Mouse (Mus musculus): ENCODE data around the gene Washc2. TPM values are rescaled to one million over a fixed set of nuclear protein-coding genes. Genes with fewer than 3 reads are reported as not detected.
"Not testable (repeated sequence)": the region's sequence is repeated elsewhere in the genome, so short reads cannot be mapped to it uniquely, and the experiment has no call there.

Washc2 gene
- total and polyA plus RNA-seq, 2 experiments from 2014 or later: 68.3 to 79.5 TPM

DNA sequence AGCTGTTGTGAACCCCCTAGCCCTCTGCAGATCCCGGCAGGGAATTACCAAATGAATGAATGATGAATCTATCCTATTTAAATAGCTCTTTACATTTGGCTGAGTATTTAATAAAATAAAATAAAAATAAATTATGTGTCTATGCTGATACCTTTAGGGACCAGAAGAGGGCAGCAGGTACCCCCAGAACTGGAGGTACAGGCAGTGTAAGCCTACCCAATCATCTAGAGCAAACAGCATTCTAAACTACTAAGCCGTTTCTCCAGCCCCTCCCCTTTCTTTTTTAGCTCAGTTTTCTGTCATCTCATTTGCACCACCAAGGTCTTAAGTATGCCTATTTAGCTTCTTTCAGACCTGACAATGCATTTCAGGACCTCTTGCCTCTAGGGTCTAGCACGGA is 9.7 kb upstream of the Washc2 start:
- 36% methylated on average over 3 of the region's 3 CpGs for WGBS
- no peak overlapping the region for H3K27ac ChIP-seq (ENCODE audit: low read depth, low read length)
- TF ChIP-seq CTCF (IDR thresholded peaks at IDR 0.05): peak; percentile 74
- H3K4me3 ChIP-seq (ENCODE audit: low read depth, low read length): no peak overlapping the region
- no peaks in the 10 kb centered on the region for H3K27me3 ChIP-seq (ENCODE audit: insufficient read depth, low read length)
- H3K9me3 ChIP-seq (ENCODE audit: low read length): no peaks in the 10 kb centered on the region
- no peak for ATAC-seq (ENCODE audit: low FRiP score)
- H3K36me3 ChIP-seq (ENCODE audit: insufficient read depth, low read length): no peaks in the 10 kb centered on the region
- H3K4me1 ChIP-seq (ENCODE audit: insufficient read depth, low read length): 0 out of 2 replicates have a peak, but pooled peaks cover 3% of the 10 kb centered on the region
- no peak overlapping the region for H3K4me2 ChIP-seq (ENCODE audit: low read depth, low read length, poor library complexity, severe bottlenecking)
- peak; percentile 27 for DNase-seq (ENCODE audit: low spot score)
- no peak overlapping the region for H3K9ac ChIP-seq (replicated peaks; ENCODE audit: low read length, poor library complexity, severe bottlenecking)

DNA sequence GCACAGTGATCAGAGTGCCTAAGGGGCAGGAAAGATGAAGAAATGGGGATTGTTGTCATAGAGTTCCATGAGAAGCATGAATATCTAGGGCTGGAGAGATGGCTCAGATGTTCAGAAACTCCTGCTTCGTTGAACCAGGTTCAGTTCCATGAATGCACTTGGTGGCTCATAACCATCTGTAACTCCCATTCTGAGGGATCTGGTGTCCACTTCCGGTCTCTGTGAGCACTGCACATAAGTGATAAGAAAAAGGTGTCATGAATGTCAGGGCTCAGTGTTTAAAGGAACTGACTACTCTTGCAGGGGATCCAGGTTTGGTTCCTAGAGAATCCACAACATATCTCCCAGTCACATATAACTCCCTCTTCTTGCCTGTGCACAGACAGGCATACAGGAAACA is 8.2 kb upstream of the Washc2 start:
- H3K27ac ChIP-seq (ENCODE audit: low read depth, low read length): no peak overlapping the region
- no peak for TF ChIP-seq CTCF (IDR thresholded peaks at IDR 0.05)
- no peaks in the 10 kb centered on the region for H3K9me3 ChIP-seq (ENCODE audit: low read length)
- no peak for DNase-seq (ENCODE audit: low spot score)
- no peak overlapping the region for H3K4me2 ChIP-seq (ENCODE audit: low read depth, low read length, poor library complexity, severe bottlenecking)
- whole genome bisulfite sequencing: 72% methylated on average over 2 of the region's 2 CpGs
- no peak overlapping the region for H3K4me3 ChIP-seq (ENCODE audit: low read depth, low read length)
- H3K9ac ChIP-seq (replicated peaks; ENCODE audit: low read length, poor library complexity, severe bottlenecking): no peak overlapping the region
- H3K36me3 ChIP-seq (ENCODE audit: insufficient read depth, low read length): no peaks in the 10 kb centered on the region
- ATAC-seq (ENCODE audit: low FRiP score): no peak
- H3K27me3 ChIP-seq (ENCODE audit: insufficient read depth, low read length): no peaks in the 10 kb centered on the region
- no peaks in the 10 kb centered on the region for H3K4me1 ChIP-seq (ENCODE audit: insufficient read depth, low read length)

DNA sequence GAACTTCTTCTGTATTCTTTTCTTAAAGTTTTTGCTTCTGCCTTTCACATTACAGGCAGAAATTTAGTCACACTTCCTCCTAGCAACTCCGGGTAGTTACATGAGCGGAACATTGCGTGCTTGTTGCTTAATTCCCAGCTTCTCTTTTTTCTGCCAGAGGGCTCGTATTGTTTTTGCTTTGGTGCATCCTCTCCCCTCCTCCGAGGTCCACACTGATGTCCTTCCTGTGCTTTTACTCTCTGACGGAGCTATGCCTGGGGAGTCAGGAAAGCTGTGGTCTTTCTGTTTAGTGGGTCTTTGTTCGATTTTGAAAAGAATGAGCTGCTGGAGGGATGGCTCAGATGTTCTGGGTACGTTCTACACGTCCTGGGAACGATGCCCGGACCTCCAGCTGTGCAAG is 19.9 kb downstream of the Washc2 start:
- DNase-seq (ENCODE audit: low spot score) (no peak), ATAC-seq (ENCODE audit: low FRiP score) (no peak)
- no peak overlapping the region for H3K4me3 ChIP-seq (ENCODE audit: low read depth, low read length)
- H3K9ac ChIP-seq (replicated peaks; ENCODE audit: low read length, poor library complexity, severe bottlenecking): no peak overlapping the region
- H3K36me3 ChIP-seq (ENCODE audit: insufficient read depth, low read length): peaks cover 55% of the 10 kb centered on the region
- H3K4me2 ChIP-seq (ENCODE audit: low read depth, low read length, poor library complexity, severe bottlenecking): no peak overlapping the region
- H3K27ac ChIP-seq (ENCODE audit: low read depth, low read length): no peak overlapping the region
- TF ChIP-seq CTCF (IDR thresholded peaks at IDR 0.05): no peak
- 65% methylated on average over 11 of the region's 11 CpGs for WGBS
- no peaks in the 10 kb centered on the region for H3K4me1 ChIP-seq (ENCODE audit: insufficient read depth, low read length)
- no peaks in the 10 kb centered on the region for H3K9me3 ChIP-seq (ENCODE audit: low read length)
- H3K27me3 ChIP-seq (ENCODE audit: insufficient read depth, low read length): no peaks in the 10 kb centered on the region

DNA sequence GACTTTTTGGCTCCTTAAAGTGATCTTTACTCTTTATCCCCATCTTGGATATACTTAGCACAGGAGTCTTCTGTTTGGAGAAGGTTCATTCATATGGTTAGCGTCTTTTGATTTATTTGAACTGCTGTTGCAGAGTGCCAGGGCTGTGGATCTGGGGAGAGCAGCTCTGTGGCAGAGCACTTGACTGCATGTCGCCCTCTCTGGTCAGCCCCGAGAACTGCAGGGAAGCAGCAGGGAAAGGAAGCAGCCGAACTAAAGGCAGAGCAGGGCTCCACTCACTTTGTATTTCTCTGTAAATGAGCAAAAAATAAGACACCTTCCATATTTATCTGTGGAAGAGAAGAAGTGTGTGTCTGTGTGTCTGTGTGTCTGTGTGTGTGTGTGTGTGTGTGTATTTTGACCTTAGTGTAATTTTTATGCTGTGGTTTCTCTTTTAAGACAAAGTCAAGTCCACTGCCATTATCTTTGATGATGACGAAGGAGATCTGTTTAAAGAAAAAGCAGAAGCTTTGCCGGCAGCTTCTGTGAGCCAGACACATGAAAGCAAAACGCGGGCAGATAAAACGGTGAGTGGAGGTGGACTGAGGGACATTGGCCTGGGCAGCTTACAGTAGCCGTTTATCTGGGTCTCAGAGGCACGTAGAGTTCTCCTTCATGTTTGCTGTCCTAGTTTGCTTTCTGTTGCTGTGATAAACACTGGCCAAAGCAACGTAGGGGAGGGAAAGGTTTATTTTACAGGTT is 21.1 kb downstream of the Washc2 start:
- DNase-seq (ENCODE audit: low spot score) (peak; percentile 70), ATAC-seq (ENCODE audit: low FRiP score) (no peak)
- Histone ChIP-seq H3K9ac (replicated peaks; ENCODE audit: low read length, poor library complexity, severe bottlenecking) (no peak overlapping the region), H3K27ac (ENCODE audit: low read depth, low read length) (no peak overlapping the region; the same call in 1 of the 2 replicates), H3K4me3 (ENCODE audit: low read depth, low read length) (no peak overlapping the region), H3K27me3 (ENCODE audit: insufficient read depth, low read length) (no peaks in the 10 kb centered on the region), H3K4me1 (ENCODE audit: insufficient read depth, low read length) (no peaks in the 10 kb centered on the region), H3K9me3 (ENCODE audit: low read length) (no peaks in the 10 kb centered on the region), H3K36me3 (ENCODE audit: insufficient read depth, low read length) (peaks cover 54% of the 10 kb centered on the region), H3K4me2 (ENCODE audit: low read depth, low read length, poor library complexity, severe bottlenecking) (no peak overlapping the region)
- WGBS: 67% methylated on average over 12 of the region's 12 CpGs
- TF ChIP-seq CTCF (IDR thresholded peaks at IDR 0.05): peak; percentile 88

DNA sequence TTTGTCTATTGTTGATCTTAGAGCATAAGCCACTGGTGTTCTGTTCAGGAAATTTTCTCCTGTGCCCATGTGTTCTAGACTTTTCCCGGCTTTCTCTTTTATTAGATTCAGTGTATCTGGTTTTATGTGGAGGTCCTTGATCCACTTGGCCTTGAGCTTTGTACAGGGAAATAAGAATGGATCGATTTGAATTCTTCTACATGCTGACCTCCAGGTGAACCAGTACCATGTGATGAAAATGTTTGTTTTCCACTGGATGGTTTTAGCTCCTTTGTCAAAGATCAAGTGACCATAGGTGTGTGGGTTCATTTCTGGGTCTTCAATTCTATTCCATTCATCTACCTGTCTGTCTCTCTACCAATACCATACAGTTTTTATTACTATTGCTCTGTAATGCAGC is 27.0 kb downstream of the Washc2 start:
- H3K27me3 ChIP-seq (ENCODE audit: insufficient read depth, low read length); H3K9ac ChIP-seq (replicated peaks; ENCODE audit: low read length, poor library complexity, severe bottlenecking); DNase-seq (ENCODE audit: low spot score); H3K9me3 ChIP-seq (ENCODE audit: low read length); H3K27ac ChIP-seq (ENCODE audit: low read depth, low read length); H3K4me3 ChIP-seq (ENCODE audit: low read depth, low read length); H3K4me2 ChIP-seq (ENCODE audit: low read depth, low read length, poor library complexity, severe bottlenecking); ATAC-seq (ENCODE audit: low FRiP score); H3K4me1 ChIP-seq (ENCODE audit: insufficient read depth, low read length): not testable (repeated sequence)
- peaks cover 36% of the 10 kb centered on the region for H3K36me3 ChIP-seq (ENCODE audit: insufficient read depth, low read length)
- WGBS: 96% methylated on average over 2 of the region's 2 CpGs

DNA sequence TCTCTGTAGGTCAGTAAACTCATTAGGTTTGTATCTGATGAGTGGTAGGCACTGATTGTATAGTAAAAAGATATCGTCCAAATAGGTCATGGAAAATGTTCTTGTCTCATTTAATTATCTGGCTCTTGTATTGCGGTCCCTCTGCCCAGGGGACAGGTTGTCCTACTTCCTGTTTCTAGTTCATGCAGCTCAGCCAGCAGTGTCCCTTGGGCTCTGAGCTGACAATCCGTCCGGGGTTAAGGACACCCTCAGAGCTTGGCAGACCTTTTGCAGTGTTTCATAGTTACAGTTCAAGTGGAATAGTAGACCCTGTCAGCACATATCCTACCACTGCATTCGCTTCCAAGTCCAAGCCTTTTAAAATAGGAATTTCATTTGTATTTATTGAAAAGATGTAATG is 27.5 kb downstream of the Washc2 start:
- Histone ChIP-seq H3K4me2 (ENCODE audit: low read depth, low read length, poor library complexity, severe bottlenecking) (no peak overlapping the region), H3K9me3 (ENCODE audit: low read length) (no peaks in the 10 kb centered on the region), H3K36me3 (ENCODE audit: insufficient read depth, low read length) (peaks cover 40% of the 10 kb centered on the region), H3K4me1 (ENCODE audit: insufficient read depth, low read length) (no peaks in the 10 kb centered on the region), H3K4me3 (ENCODE audit: low read depth, low read length) (no peak overlapping the region), H3K27me3 (ENCODE audit: insufficient read depth, low read length) (no peaks in the 10 kb centered on the region), H3K27ac (ENCODE audit: low read depth, low read length) (no peak overlapping the region), H3K9ac (replicated peaks; ENCODE audit: low read length, poor library complexity, severe bottlenecking) (no peak overlapping the region)
- no peak for TF ChIP-seq CTCF (IDR thresholded peaks at IDR 0.05)
- ATAC-seq (ENCODE audit: low FRiP score) (no peak), DNase-seq (ENCODE audit: low spot score) (peak; percentile 19)
- 89% methylated on average over 5 of the region's 5 CpGs for WGBS

Data from midbrain, postnatal 0 days (tissue).